Mouse (Mus musculus): ENCODE measurements around the gene Hao2. TPM values are rescaled to one million over a fixed set of nuclear protein-coding genes. Genes with fewer than 3 reads are reported as not detected.

Gene Hao2
- 0.15 TPM in 1 of 2 replicates, not detected in the other for polyA plus RNA-seq (2016; fragmentation: Nextera tagmentation; extraction: Ambion mirVana)

- no peaks in the 10 kb centered on the region for H3K4me1 ChIP-seq
- H3K9me3 ChIP-seq: no peaks in the 10 kb centered on the region
- H3K4me3 ChIP-seq: no peak within 1 kb of the TSS
- WGBS: 89% methylated on average over 3 of the region's 3 CpGs
- no peak within 1 kb of the TSS for H3K9ac ChIP-seq
- no peak for ATAC-seq (ENCODE audit: insufficient number of reproducible peaks, insufficient read depth, low FRiP score, low TSS enrichment)
- no peaks in the 10 kb centered on the region for H3K36me3 ChIP-seq
- no peak within 1 kb of the TSS for H3K4me2 ChIP-seq (replicated peaks)
- H3K27ac ChIP-seq: no peak within 1 kb of the TSS
- H3K27me3 ChIP-seq: no peaks in the 10 kb centered on the region
Observed at GRCm38 (mm10) chr3:98893057-98893772, at the start of gene Hao2. TSS of gene Hao2 (minus strand) at chr3:98893239.

GRCm38 (mm10) chr3:98941601-98942000, 48.6 kb upstream of the Hao2 start:
- Histone ChIP-seq H3K4me2 (replicated peaks) (peak overlapping the region; percentile 60), H3K9me3 (no peaks in the 10 kb centered on the region), H3K36me3 (no peaks in the 10 kb centered on the region), H3K27me3 (no peaks in the 10 kb centered on the region), H3K4me1 (0 out of 2 replicates have a peak, but pooled peaks cover 2% of the 10 kb centered on the region), H3K9ac (no peak overlapping the region), H3K27ac (no peak overlapping the region), H3K4me3 (peak overlapping the region; percentile 26)
- 39% methylated on average over 10 of the region's 10 CpGs for WGBS
- ATAC-seq (ENCODE audit: insufficient number of reproducible peaks, insufficient read depth, low FRiP score, low TSS enrichment): 0 out of 2 replicates have a peak, but pooled peaks have one; percentile 28

DNA sequence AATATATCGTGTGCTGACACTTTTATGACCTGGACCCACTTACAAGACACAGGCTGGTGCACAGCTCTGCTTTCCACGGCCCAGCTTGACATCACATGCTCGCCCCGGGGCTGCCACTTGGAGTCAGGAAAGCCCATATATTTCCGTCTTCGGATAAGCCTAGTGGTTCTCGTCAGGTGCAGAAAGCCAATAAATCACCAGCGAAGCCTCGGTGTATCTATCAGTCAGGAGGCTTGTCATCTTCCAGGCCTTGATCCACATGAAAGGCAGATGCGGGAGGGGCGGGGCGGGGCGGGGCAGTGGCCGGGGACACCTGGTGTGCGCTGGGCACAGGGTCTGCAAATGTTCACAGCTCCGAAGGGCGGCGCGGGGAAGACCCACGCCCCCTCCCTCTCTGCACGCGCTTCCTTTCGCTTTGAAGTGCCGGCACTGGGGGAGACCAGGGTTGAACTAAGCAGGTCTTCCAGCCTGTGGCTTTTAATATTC, 48.1 kb upstream of the Hao2 start:
- Histone ChIP-seq H3K27me3 (no peaks in the 10 kb centered on the region), H3K9me3 (no peaks in the 10 kb centered on the region), H3K36me3 (no peaks in the 10 kb centered on the region), H3K4me2 (replicated peaks) (peak overlapping the region; percentile 60), H3K27ac (no peak overlapping the region), H3K9ac (no peak overlapping the region), H3K4me1 (0 out of 2 replicates have a peak, but pooled peaks cover 2% of the 10 kb centered on the region), H3K4me3 (peak overlapping the region; percentile 26)
- WGBS: 10% methylated on average over 24 of the region's 24 CpGs
- ATAC-seq (ENCODE audit: insufficient number of reproducible peaks, insufficient read depth, low FRiP score, low TSS enrichment): 0 out of 2 replicates have a peak, but pooled peaks have one; percentile 15

DNA sequence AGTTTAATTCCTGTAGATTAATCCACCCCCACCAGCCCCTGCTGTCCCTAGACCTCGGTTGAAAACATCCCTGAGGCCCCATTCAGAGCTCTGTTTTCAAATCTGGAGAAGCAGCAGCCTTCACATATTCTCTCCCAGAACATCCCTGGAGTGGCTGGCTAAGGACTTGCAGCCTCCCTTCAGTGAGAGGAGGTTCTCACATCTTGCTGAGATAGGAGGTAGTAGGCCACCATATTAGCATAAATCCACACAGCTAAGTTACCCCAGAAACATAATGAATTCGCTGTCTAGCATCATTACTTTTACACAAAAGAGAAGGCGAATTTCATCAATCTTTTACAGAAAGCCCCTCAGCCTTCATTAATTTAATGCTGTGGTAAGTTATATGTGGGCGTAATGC, 47.2 kb upstream of the Hao2 start:
- H3K27me3 ChIP-seq: no peaks in the 10 kb centered on the region
- H3K4me2 ChIP-seq (replicated peaks): no peak overlapping the region
- H3K9ac ChIP-seq: no peak overlapping the region
- no peak overlapping the region for H3K4me3 ChIP-seq
- no peaks in the 10 kb centered on the region for H3K36me3 ChIP-seq
- ATAC-seq (ENCODE audit: insufficient number of reproducible peaks, insufficient read depth, low FRiP score, low TSS enrichment): no peak
- H3K4me1 ChIP-seq: 0 out of 2 replicates have a peak, but pooled peaks cover 2% of the 10 kb centered on the region
- no peaks in the 10 kb centered on the region for H3K9me3 ChIP-seq
- H3K27ac ChIP-seq: no peak overlapping the region
- 75% methylated on average over 4 of the region's 4 CpGs for WGBS

GRCm38 (mm10) chr3:98936446-98936845, 43.4 kb upstream of the Hao2 start:
- no peak for ATAC-seq (ENCODE audit: insufficient number of reproducible peaks, insufficient read depth, low FRiP score, low TSS enrichment)
- Histone ChIP-seq H3K4me3 (no peak overlapping the region), H3K9ac (no peak overlapping the region), H3K27ac (no peak overlapping the region), H3K4me2 (replicated peaks) (no peak overlapping the region), H3K9me3 (no peaks in the 10 kb centered on the region), H3K36me3 (no peaks in the 10 kb centered on the region), H3K27me3 (no peaks in the 10 kb centered on the region), H3K4me1 (no peaks in the 10 kb centered on the region)
- WGBS: 80% methylated on average over 3 of the region's 3 CpGs

DNA sequence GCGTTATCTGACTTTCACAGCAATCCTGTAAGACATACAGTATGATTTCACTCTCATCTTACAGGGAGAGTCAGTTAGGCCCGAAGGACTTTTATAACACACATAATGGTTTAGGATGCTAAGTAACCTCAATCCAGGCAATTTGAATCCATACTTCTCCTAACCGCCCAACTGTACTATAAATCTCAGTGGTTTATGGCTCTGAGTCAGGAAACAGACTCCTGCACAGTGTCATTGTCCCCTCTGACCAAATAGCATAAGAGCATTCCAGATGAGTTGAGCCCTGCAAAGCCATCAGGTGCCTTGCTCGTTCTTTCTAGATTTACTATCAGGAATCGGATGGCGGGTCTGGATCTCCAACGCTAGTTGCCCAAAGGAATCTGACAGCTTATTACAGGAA, 41.6 kb upstream of the Hao2 start:
- H3K4me1 ChIP-seq: no peaks in the 10 kb centered on the region
- no peak overlapping the region for H3K4me2 ChIP-seq (replicated peaks)
- no peaks in the 10 kb centered on the region for H3K27me3 ChIP-seq
- WGBS: 87% methylated on average over 7 of the region's 7 CpGs
- H3K27ac ChIP-seq: no peak overlapping the region
- no peaks in the 10 kb centered on the region for H3K9me3 ChIP-seq
- no peaks in the 10 kb centered on the region for H3K36me3 ChIP-seq
- no peak overlapping the region for H3K4me3 ChIP-seq
- no peak for ATAC-seq (ENCODE audit: insufficient number of reproducible peaks, insufficient read depth, low FRiP score, low TSS enrichment)
- H3K9ac ChIP-seq: no peak overlapping the region

GRCm38 (mm10) chr3:98934041-98934440, 41.0 kb upstream of the Hao2 start:
- Histone ChIP-seq H3K4me1 (no peaks in the 10 kb centered on the region), H3K4me3 (no peak overlapping the region), H3K36me3 (no peaks in the 10 kb centered on the region), H3K27me3 (no peaks in the 10 kb centered on the region), H3K9me3 (no peaks in the 10 kb centered on the region), H3K4me2 (replicated peaks) (no peak overlapping the region), H3K27ac (no peak overlapping the region), H3K9ac (no peak overlapping the region)
- WGBS: 91% methylated on average over 1 of the region's 1 CpGs
- no peak for ATAC-seq (ENCODE audit: insufficient number of reproducible peaks, insufficient read depth, low FRiP score, low TSS enrichment)

- Histone ChIP-seq H3K4me3 (no peak overlapping the region), H3K4me2 (replicated peaks) (no peak overlapping the region), H3K4me1 (no peaks in the 10 kb centered on the region), H3K9me3 (no peaks in the 10 kb centered on the region), H3K36me3 (no peaks in the 10 kb centered on the region), H3K27me3 (no peaks in the 10 kb centered on the region), H3K27ac (no peak overlapping the region), H3K9ac (no peak overlapping the region)
- ATAC-seq (ENCODE audit: insufficient number of reproducible peaks, insufficient read depth, low FRiP score, low TSS enrichment): no peak
Observed at GRCm38 (mm10) chr3:98932421-98932820, 39.4 kb upstream of the Hao2 start.

- Histone ChIP-seq H3K36me3 (no peaks in the 10 kb centered on the region), H3K9ac (no peak overlapping the region), H3K27ac (no peak overlapping the region), H3K9me3 (no peaks in the 10 kb centered on the region), H3K4me2 (replicated peaks) (no peak overlapping the region), H3K4me3 (no peak overlapping the region), H3K27me3 (no peaks in the 10 kb centered on the region), H3K4me1 (no peaks in the 10 kb centered on the region)
- WGBS: 45% methylated on average over 1 of the region's 1 CpGs
- ATAC-seq (ENCODE audit: insufficient number of reproducible peaks, insufficient read depth, low FRiP score, low TSS enrichment): no peak
Observed at GRCm38 (mm10) chr3:98931836-98932235, 38.8 kb upstream of the Hao2 start.

GRCm38 (mm10) chr3:98920417-98920816, 27.4 kb upstream of the Hao2 start:
- no peak overlapping the region for H3K4me2 ChIP-seq (replicated peaks)
- no peak overlapping the region for H3K9ac ChIP-seq
- no peaks in the 10 kb centered on the region for H3K4me1 ChIP-seq
- WGBS: 91% methylated on average over 3 of the region's 3 CpGs
- no peaks in the 10 kb centered on the region for H3K9me3 ChIP-seq
- ATAC-seq (ENCODE audit: insufficient number of reproducible peaks, insufficient read depth, low FRiP score, low TSS enrichment): no peak
- H3K36me3 ChIP-seq: no peaks in the 10 kb centered on the region
- H3K4me3 ChIP-seq: no peak overlapping the region
- H3K27me3 ChIP-seq: no peaks in the 10 kb centered on the region
- H3K27ac ChIP-seq: no peak overlapping the region

- no peak overlapping the region for H3K9ac ChIP-seq
- no peak overlapping the region for H3K4me2 ChIP-seq (replicated peaks)
- no peak for ATAC-seq (ENCODE audit: insufficient number of reproducible peaks, insufficient read depth, low FRiP score, low TSS enrichment)
- no peaks in the 10 kb centered on the region for H3K9me3 ChIP-seq
- no peak overlapping the region for H3K27ac ChIP-seq
- no peak overlapping the region for H3K4me3 ChIP-seq
- H3K36me3 ChIP-seq: no peaks in the 10 kb centered on the region
- no peaks in the 10 kb centered on the region for H3K4me1 ChIP-seq
- H3K27me3 ChIP-seq: no peaks in the 10 kb centered on the region
- WGBS: 86% methylated on average over 1 of the region's 1 CpGs
Observed at GRCm38 (mm10) chr3:98917260-98917659, 24.2 kb upstream of the Hao2 start.

DNA sequence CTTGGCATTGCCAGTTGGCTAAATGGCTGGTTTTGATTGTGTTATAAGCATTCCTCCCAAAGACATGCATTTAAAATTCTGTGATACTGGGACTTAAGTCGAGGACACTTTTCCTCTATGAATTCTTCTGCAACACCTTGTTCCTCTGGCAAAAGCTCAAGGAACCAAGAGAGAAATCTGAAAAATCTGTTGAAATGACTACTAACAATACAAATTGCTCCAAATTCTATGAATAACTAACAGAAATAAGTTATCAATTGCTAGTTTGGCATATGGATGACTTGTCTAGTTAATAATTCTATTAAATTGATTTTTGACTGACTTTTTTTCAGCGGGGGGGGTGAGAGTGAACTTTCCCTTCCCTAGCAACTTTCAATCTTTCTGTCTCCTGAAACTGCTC, 23.8 kb upstream of the Hao2 start:
- Histone ChIP-seq H3K4me3 (no peak overlapping the region), H3K9me3 (no peaks in the 10 kb centered on the region), H3K4me2 (replicated peaks) (no peak overlapping the region), H3K27ac (no peak overlapping the region), H3K9ac (no peak overlapping the region), H3K4me1 (no peaks in the 10 kb centered on the region), H3K36me3 (no peaks in the 10 kb centered on the region), H3K27me3 (no peaks in the 10 kb centered on the region)
- 78% methylated on average over 2 of the region's 2 CpGs for WGBS
- no peak for ATAC-seq (ENCODE audit: insufficient number of reproducible peaks, insufficient read depth, low FRiP score, low TSS enrichment)

Measured in embryonic facial prominence, embryonic 12.5 days (tissue).